Mouse (Mus musculus) MEL (cell line): ENCODE results near the gene Degs1. TPM values are rescaled to one million over a fixed set of nuclear protein-coding genes. Genes with fewer than 3 reads are reported as not detected.

Experiments used
- DNase-seq: peaks from one replicate; pipeline ENCODE4 v3.0.0; 2011; ENCODE audit warnings: low read depth, low spot score
- H3K27ac ChIP-seq: 2 replicates; pipeline ENCODE4 v1.5.1; 2012; ENCODE audit warnings: low read depth, mild to moderate bottlenecking, control low read depth, low read length, moderate library complexity; ENCODE audit not compliant: control insufficient read depth
- H3K27me3 ChIP-seq, 2 experiments: fragments of 150-350 bp in 1 of 2; sonication (generic) in 1 of 2; 2 replicates each; pipeline ENCODE4 v1.6.1; 2012; ENCODE audit warnings: low read length in 2 of 2, mild to moderate bottlenecking in 2 of 2, improper control_type of control experiment in 1 of 2, moderate library complexity in 1 of 2; ENCODE audit not compliant: insufficient read depth in 2 of 2, control insufficient read depth in 1 of 2
- H3K36me3 ChIP-seq, 2 experiments: 2 replicates each; pipeline ENCODE4 v1.6.1; 2012 to 2014; ENCODE audit warnings: low read length in 2 of 2, improper control_type of control experiment in 1 of 2, inconsistent platforms in 1 of 2, mild to moderate bottlenecking in 1 of 2; ENCODE audit not compliant: insufficient read depth in 2 of 2, control insufficient read depth in 1 of 2
- H3K4me1 ChIP-seq, 2 experiments: fragments of 150-350 bp in 1 of 2; sonication (generic) in 1 of 2; 2 replicates each; pipeline ENCODE4 v1.6.1; 2012; ENCODE audit warnings: low read length in 2 of 2, improper control_type of control experiment in 1 of 2, mild to moderate bottlenecking in 1 of 2; ENCODE audit not compliant: insufficient read depth in 2 of 2, control insufficient read depth in 1 of 2
- H3K4me3 ChIP-seq, 2 experiments: fragments of 150-350 bp in 1 of 2; sonication (generic) in 1 of 2; 2 replicates each; pipeline ENCODE4 v1.5.1; 2012; ENCODE audit warnings: low read depth in 2 of 2, low read length in 2 of 2, mild to moderate bottlenecking in 2 of 2, moderate library complexity in 2 of 2, control low read depth in 1 of 2, improper control_type of control experiment in 1 of 2; ENCODE audit not compliant: control insufficient read depth in 1 of 2, insufficient read depth in 1 of 2
- H3K79me2 ChIP-seq: 2 replicates; pipeline ENCODE4 v1.6.1; 2012; ENCODE audit warnings: mild to moderate bottlenecking, low read length, moderate library complexity; ENCODE audit not compliant: control insufficient read depth, poor library complexity, insufficient read depth
- H3K9ac ChIP-seq: 2 replicates; pipeline ENCODE4 v1.6.1; 2012; ENCODE audit warnings: low read depth, mild to moderate bottlenecking, control low read depth, low read length, moderate library complexity; ENCODE audit not compliant: control insufficient read depth, poor library complexity, severe bottlenecking
- H3K9me3 ChIP-seq: fragments of 150-350 bp; sonication (generic); replicated peaks from 2 replicates; pipeline ENCODE4 v1.6.1; 2012; ENCODE audit warnings: mild to moderate bottlenecking, low read length, improper control_type of control experiment, moderate library complexity; ENCODE audit not compliant: insufficient read depth
- BHLHE40 ChIP-seq: IDR thresholded peaks from 2 replicates; pipeline ENCODE4 v1.6.1; 2012; ENCODE audit warnings: low read depth, mild to moderate bottlenecking, inconsistent platforms, low read length, improper control_type of control experiment, borderline replicate concordance
- CHD2 ChIP-seq: IDR thresholded peaks from 2 replicates; pipeline ENCODE4 v1.6.1; 2011; ENCODE audit warnings: low read length, improper control_type of control experiment
- E2F4 ChIP-seq: IDR thresholded peaks from 2 replicates; pipeline ENCODE4 v1.6.1; 2011; ENCODE audit warnings: low read depth, low read length, improper control_type of control experiment, borderline replicate concordance
- EP300 ChIP-seq, 2 experiments: IDR thresholded peaks; 2 replicates each; pipeline ENCODE4 v1.6.1; 2011; ENCODE audit warnings: improper control_type of control experiment in 2 of 2, low read length in 2 of 2, low read depth in 1 of 2, mild to moderate bottlenecking in 1 of 2
- GABPA ChIP-seq: IDR thresholded peaks from 2 replicates; pipeline ENCODE4 v1.6.1; 2012; ENCODE audit warnings: low read depth, mild to moderate bottlenecking, inconsistent platforms, low read length, improper control_type of control experiment, moderate library complexity
- HCFC1 ChIP-seq: IDR thresholded peaks from 2 replicates; pipeline ENCODE4 v1.6.1; 2012; ENCODE audit warnings: low read depth, mild to moderate bottlenecking, inconsistent platforms, low read length, improper control_type of control experiment, moderate library complexity
- MAX ChIP-seq: IDR thresholded peaks from 2 replicates; pipeline ENCODE4 v1.6.1; 2011; ENCODE audit warnings: low read length, improper control_type of control experiment
- MAZ ChIP-seq: IDR thresholded peaks from 2 replicates; pipeline ENCODE4 v1.6.1; 2012; ENCODE audit warnings: low read depth, mild to moderate bottlenecking, inconsistent platforms, low read length, improper control_type of control experiment
- MEF2A ChIP-seq: IDR thresholded peaks from 2 replicates; pipeline ENCODE4 v1.6.1; 2014; ENCODE audit warnings: low read depth, mild to moderate bottlenecking, inconsistent platforms, low read length, improper control_type of control experiment; ENCODE audit not compliant: poor library complexity, insufficient replicate concordance, severe bottlenecking; ENCODE audit errors: extremely low read depth
- MXI1 ChIP-seq: IDR thresholded peaks from 2 replicates; pipeline ENCODE4 v1.6.1; 2011; ENCODE audit warnings: mild to moderate bottlenecking, low read depth, low read length, improper control_type of control experiment
- MYB ChIP-seq: IDR thresholded peaks from 2 replicates; pipeline ENCODE4 v1.6.1; 2011; ENCODE audit warnings: mild to moderate bottlenecking, low read depth, low read length, improper control_type of control experiment
- MYC ChIP-seq: IDR thresholded peaks from 2 replicates; pipeline ENCODE4 v1.6.1; 2011; ENCODE audit warnings: low read depth, mild to moderate bottlenecking, low read length, improper control_type of control experiment, moderate library complexity
- NRF1 ChIP-seq: IDR thresholded peaks from 2 replicates; pipeline ENCODE4 v1.6.1; 2014; ENCODE audit warnings: low read depth, mild to moderate bottlenecking, inconsistent platforms, low read length, improper control_type of control experiment, moderate library complexity; ENCODE audit not compliant: poor library complexity, insufficient read depth, severe bottlenecking
- POLR2A ChIP-seq, 2 experiments: IDR thresholded peaks; 2 replicates each; pipeline ENCODE4 v1.6.1; 2011 to 2012; ENCODE audit warnings: low read length in 2 of 2, mild to moderate bottlenecking in 2 of 2, control low read depth in 1 of 2, improper control_type of control experiment in 1 of 2, low read depth in 1 of 2, moderate library complexity in 1 of 2; ENCODE audit not compliant: control insufficient read depth in 1 of 2, insufficient read depth in 1 of 2, poor library complexity in 1 of 2
- POLR2AphosphoS5 ChIP-seq: IDR thresholded peaks from 2 replicates; pipeline ENCODE4 v1.6.1; 2012; ENCODE audit warnings: low read depth, borderline replicate concordance, mild to moderate bottlenecking, inconsistent platforms, low read length, moderate library complexity, mixed read lengths
- RAD21 ChIP-seq: IDR thresholded peaks from 2 replicates; pipeline ENCODE4 v1.6.1; 2011; ENCODE audit warnings: mild to moderate bottlenecking, low read depth, low read length, improper control_type of control experiment
- RCOR1 ChIP-seq: IDR thresholded peaks from 2 replicates; pipeline ENCODE4 v1.6.1; 2012; ENCODE audit warnings: low read depth, mild to moderate bottlenecking, inconsistent platforms, low read length, improper control_type of control experiment
- SIN3A ChIP-seq: IDR thresholded peaks from 2 replicates; pipeline ENCODE4 v1.6.1; 2012; ENCODE audit warnings: low read length, improper control_type of control experiment, inconsistent platforms
- TBP ChIP-seq: IDR thresholded peaks from 2 replicates; pipeline ENCODE4 v1.8.0; 2011; ENCODE audit warnings: low read depth, low read length, improper control_type of control experiment
- TCF12 ChIP-seq: IDR thresholded peaks from 2 replicates; pipeline ENCODE4 v1.6.1; 2014; ENCODE audit warnings: low read depth, mild to moderate bottlenecking, inconsistent platforms, low read length, improper control_type of control experiment, moderate library complexity
- UBTF ChIP-seq: IDR thresholded peaks from 2 replicates; pipeline ENCODE4 v1.6.1; 2012; ENCODE audit warnings: low read depth, mild to moderate bottlenecking, inconsistent platforms, low read length, improper control_type of control experiment, moderate library complexity, borderline replicate concordance; ENCODE audit not compliant: insufficient read depth
- USF1 ChIP-seq: IDR thresholded peaks from 2 replicates; pipeline ENCODE4 v1.6.1; 2014; ENCODE audit warnings: low read depth, mild to moderate bottlenecking, inconsistent platforms, low read length, improper control_type of control experiment, moderate library complexity
- USF2 ChIP-seq, 2 experiments: IDR thresholded peaks; 2 replicates each; pipeline ENCODE4 v1.6.1; 2011 to 2012; ENCODE audit warnings: improper control_type of control experiment in 2 of 2, low read length in 2 of 2, borderline replicate concordance in 1 of 2, inconsistent platforms in 1 of 2, low read depth in 1 of 2, mild to moderate bottlenecking in 1 of 2; ENCODE audit not compliant: insufficient read depth in 1 of 2
- ZC3H11A ChIP-seq: IDR thresholded peaks from 2 replicates; pipeline ENCODE4 v1.6.1; 2012; ENCODE audit warnings: low read depth, mild to moderate bottlenecking, inconsistent platforms, low read length, improper control_type of control experiment
- ZMIZ1 ChIP-seq: IDR thresholded peaks from 2 replicates; pipeline ENCODE4 v1.6.1; 2012; ENCODE audit warnings: low read depth, mild to moderate bottlenecking, inconsistent platforms, low read length, improper control_type of control experiment, moderate library complexity
- polyA plus RNA-seq, 2 experiments: library from polyadenylated mRNA; stranded (reverse) in 1 of 2; unstranded in 1 of 2; fragments of >175 nt in 1 of 2; fragments of >200 nt in 1 of 2; gene quantifications; 2 replicates each; pipeline versions ENCODE4 v1.2.1 to v1.2.4; 2012; ENCODE audit warnings: low replicate concordance in 2 of 2, low read depth in 1 of 2; ENCODE audit not compliant: insufficient read length in 2 of 2, insufficient read depth in 1 of 2, missing spikeins in 1 of 2
- total RNA-seq: library from RNA; depleted of rRNA; stranded (reverse); fragments of 300-350 nt; gene quantifications from 2 replicates; pipeline ENCODE4 v1.2.3, GENCODE M21; 2012

Gene Degs1
- total and polyA plus RNA-seq, 3 experiments, result 46.3 to 54.3 TPM; not detected in 1

DNA sequence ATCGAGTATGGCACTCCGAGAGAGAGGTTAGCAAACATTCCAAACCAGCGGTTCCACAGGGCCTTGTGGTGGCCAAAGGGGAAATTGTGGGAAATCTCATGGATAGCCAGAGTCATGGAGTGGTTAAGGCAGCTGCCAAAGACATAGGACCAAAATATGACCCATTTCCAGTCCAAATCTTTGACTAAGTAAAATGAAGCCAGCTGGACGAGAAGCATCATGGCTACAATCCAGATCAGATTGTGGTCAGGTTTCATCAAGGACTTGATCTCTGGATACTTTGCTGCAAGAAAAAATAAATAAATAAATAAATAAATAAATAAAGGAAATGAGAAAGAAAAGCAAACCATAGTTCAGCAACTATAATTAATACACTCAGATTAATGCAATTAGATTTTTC, 3.2 kb downstream of the Degs1 start:
- Histone ChIP-seq H3K36me3 (peaks cover 12 to 17% of the 10 kb centered on the region in 2 experiments), H3K9me3 (no peaks in the 10 kb centered on the region), H3K27ac (no peak overlapping the region), H3K27me3 (no peaks in the 10 kb centered on the region), H3K4me1 (peaks cover 4 to 12% of the 10 kb centered on the region in 2 experiments; a peak in 3 of 4 replicates), H3K4me3 (no peak overlapping the region), H3K9ac (no peak overlapping the region), H3K79me2 (peaks cover 32% of the 10 kb centered on the region)
- no peak for DNase-seq
- no peak for TF ChIP-seq USF2 (IDR thresholded peaks at IDR 0.05; ENCODE audit: borderline replicate concordance in 1 of 2, insufficient read depth in 1 of 2, low read depth in 1 of 2, low read length in 2 of 2)
- no peak for TF ChIP-seq E2F4
- TF ChIP-seq MYC, result no peak
- TF ChIP-seq RAD21, result no peak
- no peak for TF ChIP-seq RCOR1
- no peak for TF ChIP-seq HCFC1
- TF ChIP-seq ZC3H11A, result no peak
- TF ChIP-seq MAZ, result no peak
- TF ChIP-seq MAX, result no peak
- TF ChIP-seq ZMIZ1, result no peak
- no peak for TF ChIP-seq TCF12
- TF ChIP-seq NRF1, result no peak
- TF ChIP-seq MEF2A, result no peak
- no peak for TF ChIP-seq POLR2A (IDR thresholded peaks at IDR 0.05; ENCODE audit: control insufficient read depth in 1 of 2, insufficient read depth in 1 of 2, low read depth in 1 of 2, low read length in 2 of 2, poor library complexity in 1 of 2)
- no peak for TF ChIP-seq UBTF
- no peak for TF ChIP-seq SIN3A
- no peak for TF ChIP-seq GABPA
- no peak for TF ChIP-seq TBP
- no peak for TF ChIP-seq MXI1
- no peak for TF ChIP-seq EP300 (IDR thresholded peaks at IDR 0.05; ENCODE audit: low read depth in 1 of 2, low read length in 2 of 2)

- no peaks in the 10 kb centered on the region for H3K4me1 ChIP-seq
- H3K9ac ChIP-seq, result no peak overlapping the region
- H3K27me3 ChIP-seq, result no peaks in the 10 kb centered on the region
- no peaks in the 10 kb centered on the region for H3K9me3 ChIP-seq
- H3K27ac ChIP-seq, result no peak overlapping the region
- TF ChIP-seq POLR2AphosphoS5, result no peak
- TF ChIP-seq MYC, result no peak
- TF ChIP-seq USF1, result no peak
- TF ChIP-seq TCF12, result no peak
- TF ChIP-seq CHD2, result no peak
- no peak for TF ChIP-seq BHLHE40
- TF ChIP-seq MYB, result no peak
- TF ChIP-seq, all 39 proteins: peak for 0
- no peak for DNase-seq
- H3K4me3 ChIP-seq, result no peak overlapping the region
- peaks cover 10% of the 10 kb centered on the region for H3K79me2 ChIP-seq
- peaks cover 3 to 12% of the 10 kb centered on the region in 2 experiments for H3K36me3 ChIP-seq
Measured at GRCm38 (mm10) chr1:182275109-182275508, 7.5 kb downstream of the Degs1 start.
